Mouse (Mus musculus) ES-E14 (cell line): Measurements from ENCODE around the gene Rhbg. TPM values are rescaled to one million over a fixed set of nuclear protein-coding genes. Genes with fewer than 3 reads are reported as not detected.
A peak's percentile ranks its signal among the peaks of the same experiment; 100 is the strongest.
"Not testable (repeated sequence)": the region's sequence is repeated elsewhere in the genome, so short reads cannot be mapped to it uniquely, and the experiment has no call there.

Source experiments
- DNase-seq: peaks from one replicate; pipeline ENCODE4 v3.0.0-alpha.2; 2013; ENCODE audit warnings: low read depth, low spot score
- H3K27ac ChIP-seq: 2 replicates; pipeline ENCODE4 v1.5.1; 2012; ENCODE audit warnings: low read depth, mild to moderate bottlenecking, low read length, moderate library complexity, mixed read lengths; ENCODE audit not compliant: poor library complexity, insufficient read depth, severe bottlenecking
- H3K36me3 ChIP-seq: 2 replicates; pipeline ENCODE4 v1.6.1; 2012; ENCODE audit warnings: mild to moderate bottlenecking, low read length, moderate library complexity, mixed read lengths; ENCODE audit not compliant: control insufficient read depth, poor library complexity, insufficient read depth, severe bottlenecking
- H3K4me1 ChIP-seq, 2 experiments: fragments of 150-350 bp in 1 of 2; sonication (generic) in 1 of 2; 2 replicates each; pipeline ENCODE4 v1.6.1; 2012; ENCODE audit warnings: low read length in 2 of 2, mild to moderate bottlenecking in 1 of 2, mixed read lengths in 1 of 2; ENCODE audit not compliant: control insufficient read depth in 2 of 2, insufficient read depth in 2 of 2, poor library complexity in 1 of 2
- H3K4me3 ChIP-seq, 2 experiments: fragments of 150-350 bp in 1 of 2; sonication (generic) in 1 of 2; 2 replicates each; pipeline ENCODE4 v1.5.1; 2012; ENCODE audit warnings: low read length in 2 of 2, low read depth in 1 of 2, mild to moderate bottlenecking in 1 of 2, mixed read lengths in 1 of 2; ENCODE audit not compliant: insufficient read depth in 1 of 2, poor library complexity in 1 of 2, severe bottlenecking in 1 of 2
- H3K9ac ChIP-seq: 2 replicates; pipeline ENCODE4 v1.6.1; 2012; ENCODE audit warnings: low read depth, mild to moderate bottlenecking, low read length, mixed read lengths; ENCODE audit not compliant: poor library complexity, insufficient read depth, severe bottlenecking
- H3K9me3 ChIP-seq: fragments of 150-350 bp; sonication (generic); 2 replicates; pipeline ENCODE4 v1.6.1; 2012; ENCODE audit warnings: low read depth, mild to moderate bottlenecking, low read length; ENCODE audit not compliant: control insufficient read depth, insufficient read depth
- CHD2 ChIP-seq: IDR thresholded peaks from 2 replicates; pipeline ENCODE4 v1.6.1; 2014; ENCODE audit warnings: mild to moderate bottlenecking, low read depth, low read length, inconsistent platforms
- HCFC1 ChIP-seq: IDR thresholded peaks from 2 replicates; pipeline ENCODE4 v1.6.1; 2012; ENCODE audit warnings: low read length, inconsistent platforms, borderline replicate concordance; ENCODE audit not compliant: insufficient read depth
- MAFK ChIP-seq: IDR thresholded peaks from 2 replicates; pipeline ENCODE4 v1.6.1; 2014; ENCODE audit warnings: mild to moderate bottlenecking, low read depth, low read length, inconsistent platforms; ENCODE audit not compliant: insufficient read depth
- ZC3H11A ChIP-seq: IDR thresholded peaks from 2 replicates; pipeline ENCODE4 v1.6.1; 2012; ENCODE audit warnings: low read depth, mild to moderate bottlenecking, inconsistent platforms, low read length, borderline replicate concordance
- ZNF384 ChIP-seq: IDR thresholded peaks from 2 replicates; pipeline ENCODE4 v1.6.1; 2012; ENCODE audit warnings: low read depth, low read length, inconsistent platforms
- in situ Hi-C, 2 experiments: fragments of 600-800 bp; cut with MboI; formaldehyde crosslinking; loops; one replicate each; pipeline ENCODE4 v1.15.1; 2025; ENCODE audit warnings: low sequenced_read_pairs in 2 of 2, inconsistent platforms in 1 of 2; ENCODE audit not compliant: unreplicated experiment in 2 of 2
- total RNA-seq: library from RNA; depleted of rRNA; stranded (reverse); fragments of 300-350 nt; gene quantifications from 2 replicates; pipeline ENCODE4 v1.2.3, GENCODE M21; 2012

Rhbg gene
- total RNA-seq, 1 experiment = 3.4 TPM

- H3K4me3 ChIP-seq, H3K36me3 ChIP-seq, H3K9me3 ChIP-seq, H3K9ac ChIP-seq, DNase-seq, H3K27ac ChIP-seq, in situ Hi-C loops: not testable (repeated sequence)
- TF ChIP-seq ZNF384 = peak; percentile 87
- peaks cover 9 to 13% of the 10 kb centered on the region in 2 experiments for H3K4me1 ChIP-seq
These were observed 31.0 kb upstream of the Rhbg start for GRCm38 (mm10) chr3:88285565-88285895.

- 0 out of 2 replicates have a peak overlapping the region, but pooled peaks have one; percentile 63 for H3K27ac ChIP-seq
These were observed 30.5 kb upstream of the Rhbg start for GRCm38 (mm10) chr3:88284815-88285564.

GRCm38 (mm10) chr3:88281141-88281916 lies 26.8 kb upstream of the Rhbg start:
- H3K9ac ChIP-seq = peak overlapping the region; percentile 45; the same call in 1 of the 2 replicates
- H3K36me3 ChIP-seq, H3K9me3 ChIP-seq, DNase-seq, in situ Hi-C loops: not testable (repeated sequence)
- H3K4me1 ChIP-seq = peaks cover 16 to 20% of the 10 kb centered on the region in 2 experiments
- peak overlapping the region; percentile 92 for H3K27ac ChIP-seq
- H3K4me3 ChIP-seq = peak overlapping the region; percentile 11 to 40; a peak in 3 of 4 replicates

More at GRCm38 (mm10) chr3:88284815-88285564, 30.5 kb upstream of the Rhbg start:
- H3K4me3 ChIP-seq, H3K9ac ChIP-seq, H3K36me3 ChIP-seq, DNase-seq, in situ Hi-C loops, H3K9me3 ChIP-seq: not testable (repeated sequence)
- H3K4me1 ChIP-seq = peaks cover 10 to 14% of the 10 kb centered on the region in 2 experiments

- Histone ChIP-seq H3K4me1 (peaks cover 16 to 20% of the 10 kb centered on the region in 2 experiments), H3K4me3 (peak overlapping the region in 1 of 2 experiments; percentile 45; a peak in 2 of 4 replicates), H3K9me3 (no peaks in the 10 kb centered on the region), H3K27ac (peak overlapping the region; percentile 92), H3K36me3 (peaks cover 2% of the 10 kb centered on the region; the same call in 1 of the 2 replicates), H3K9ac (peak overlapping the region; percentile 54; the same call in 1 of the 2 replicates)
- TF ChIP-seq CHD2 = peak; percentile 54
- no peak for TF ChIP-seq HCFC1
- TF ChIP-seq ZNF384 = no peak
- TF ChIP-seq MAFK = no peak
- no peak for TF ChIP-seq ZC3H11A
- no peak for DNase-seq
- in situ Hi-C loops = no loop called here
These were observed 25.5 kb upstream of the Rhbg start for GRCm38 (mm10) chr3:88280035-88280434.
